Mouse (Mus musculus) forebrain, embryonic 14.5 days (tissue): Measurements from ENCODE around the gene Eps15l1. TPM values are rescaled to one million over a fixed set of nuclear protein-coding genes. Genes with fewer than 3 reads are reported as not detected.
A peak's percentile ranks its signal among the peaks of the same experiment; 100 is the strongest.

Source experiments
- ATAC-seq: fragments of 200-750 bp; cut with Nextera tagmentation; 2 replicates; pipeline ENCODE4 v1.8.0; 2017; ENCODE audit warnings: mild to moderate bottlenecking, moderate library complexity
- DNase-seq: peaks from one replicate; pipeline ENCODE4 v3.0.0-alpha.2; 2015; ENCODE audit warnings: low spot score
- H3K27ac ChIP-seq: fragments of 300-500 bp; sonication (generic); 2 replicates; pipeline ENCODE4 v1.5.1; 2014; ENCODE audit warnings: low read depth, mild to moderate bottlenecking, control low read depth, low read length, moderate library complexity
- H3K27me3 ChIP-seq: fragments of 300-500 bp; sonication (generic); replicated peaks from 2 replicates; pipeline ENCODE4 v1.6.1; 2014; ENCODE audit warnings: low read length, control low read depth, mixed read lengths; ENCODE audit not compliant: control insufficient read depth, insufficient read depth
- H3K36me3 ChIP-seq: fragments of 300-500 bp; sonication (generic); 2 replicates; pipeline ENCODE4 v1.6.1; 2014; ENCODE audit warnings: low read length, control low read depth; ENCODE audit not compliant: control insufficient read depth, insufficient read depth
- H3K4me1 ChIP-seq: fragments of 300-500 bp; sonication (generic); 2 replicates; pipeline ENCODE4 v1.6.1; 2014; ENCODE audit warnings: antibody characterized with exemption, low read length, control low read depth; ENCODE audit not compliant: control insufficient read depth, insufficient read depth
- H3K4me2 ChIP-seq: fragments of 300-500 bp; sonication (generic); 2 replicates; pipeline ENCODE4 v1.6.1; 2014; ENCODE audit warnings: mild to moderate bottlenecking, control low read depth, low read length
- H3K4me3 ChIP-seq: fragments of 300-500 bp; sonication (generic); 2 replicates; pipeline ENCODE4 v1.5.1; 2014; ENCODE audit warnings: low read depth, low read length, control low read depth
- H3K9ac ChIP-seq: fragments of 300-500 bp; sonication (generic); 2 replicates; pipeline ENCODE4 v1.6.1; 2014; ENCODE audit warnings: mild to moderate bottlenecking, low read length, control low read depth, moderate library complexity
- H3K9me3 ChIP-seq: fragments of 300-500 bp; sonication (generic); replicated peaks from 2 replicates; pipeline ENCODE4 v1.6.1; 2016; ENCODE audit warnings: low read length, control low read depth, mixed read lengths; ENCODE audit not compliant: control insufficient read depth
- WGBS: fragments of 180-500 bp; shearing (Covaris S2); extraction: QIAGEN DNeasy Blood & Tissue Kit; methylation state at CpG from one replicate; pipeline ENCODE4 v1.1.7; 2014; 5-methylcytosine and 5-hydroxymethylcytosine counted together
- polyA plus RNA-seq: library from polyadenylated mRNA; unstranded; fragments of >200 nt; fragmentation: Nextera tagmentation; extraction: Ambion mirVana; gene quantifications from 2 replicates; pipeline ENCODE4 v1.2.1, GENCODE M21; 2014

Gene Eps15l1
- polyA plus RNA-seq, 1 experiment from 2014 or later: 57.8 TPM

- ATAC-seq (peak; percentile 60), DNase-seq (peak; percentile 42)
- Histone ChIP-seq H3K4me2 (peak overlapping the region; percentile 77), H3K27ac (peak overlapping the region; percentile 77), H3K27me3 (no peaks in the 10 kb centered on the region), H3K9ac (peak overlapping the region; percentile 88), H3K9me3 (no peaks in the 10 kb centered on the region), H3K4me1 (peaks cover 16% of the 10 kb centered on the region), H3K4me3 (peak overlapping the region; percentile 80), H3K36me3 (peaks cover 4% of the 10 kb centered on the region; the same call in 1 of the 2 replicates)
- under 1% methylated on average over 59 of the region's 73 CpGs for WGBS
These were observed 494 bp downstream of the Eps15l1 start for GRCm38 (mm10) chr8:72420571-72421361.

GRCm38 (mm10) chr8:72418073-72418472, 3.2 kb downstream of the Eps15l1 start:
- no peak overlapping the region for H3K4me3 ChIP-seq
- 97% methylated on average over 4 of the region's 4 CpGs for WGBS
- no peaks in the 10 kb centered on the region for H3K27me3 ChIP-seq
- no peak overlapping the region for H3K27ac ChIP-seq
- H3K9ac ChIP-seq: no peak overlapping the region
- H3K36me3 ChIP-seq: peaks cover 15% of the 10 kb centered on the region
- ATAC-seq: no peak
- H3K4me1 ChIP-seq: peaks cover 16% of the 10 kb centered on the region
- H3K9me3 ChIP-seq: no peaks in the 10 kb centered on the region
- no peak overlapping the region for H3K4me2 ChIP-seq
- DNase-seq: no peak

DNA sequence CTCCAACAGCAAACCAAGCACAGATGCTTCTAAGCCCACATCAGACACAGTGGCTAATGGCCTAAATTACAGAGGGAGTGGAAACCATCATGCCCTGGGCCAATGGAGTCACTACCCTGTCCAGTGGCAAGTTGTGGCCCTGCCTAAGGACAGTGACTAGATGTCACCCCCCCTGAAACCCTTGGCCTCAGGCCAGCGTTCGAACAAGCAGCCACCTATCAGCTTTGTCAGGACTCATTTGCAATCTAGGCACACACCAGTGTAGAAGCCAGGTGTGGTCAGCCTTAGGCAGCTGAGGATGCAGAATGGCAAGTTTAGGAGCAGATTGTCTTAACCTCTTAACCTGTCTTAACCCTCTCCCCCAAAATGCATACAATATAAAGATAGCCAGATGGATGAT, 6.0 kb downstream of the Eps15l1 start:
- no peak overlapping the region for H3K9ac ChIP-seq
- no peak overlapping the region for H3K27ac ChIP-seq
- no peak for DNase-seq
- H3K36me3 ChIP-seq: peaks cover 27% of the 10 kb centered on the region
- WGBS: 75% methylated on average over 2 of the region's 2 CpGs
- no peak overlapping the region for H3K4me3 ChIP-seq
- H3K4me2 ChIP-seq: no peak overlapping the region
- ATAC-seq: no peak
- H3K4me1 ChIP-seq: peaks cover 16% of the 10 kb centered on the region
- no peaks in the 10 kb centered on the region for H3K27me3 ChIP-seq
- no peaks in the 10 kb centered on the region for H3K9me3 ChIP-seq

DNA sequence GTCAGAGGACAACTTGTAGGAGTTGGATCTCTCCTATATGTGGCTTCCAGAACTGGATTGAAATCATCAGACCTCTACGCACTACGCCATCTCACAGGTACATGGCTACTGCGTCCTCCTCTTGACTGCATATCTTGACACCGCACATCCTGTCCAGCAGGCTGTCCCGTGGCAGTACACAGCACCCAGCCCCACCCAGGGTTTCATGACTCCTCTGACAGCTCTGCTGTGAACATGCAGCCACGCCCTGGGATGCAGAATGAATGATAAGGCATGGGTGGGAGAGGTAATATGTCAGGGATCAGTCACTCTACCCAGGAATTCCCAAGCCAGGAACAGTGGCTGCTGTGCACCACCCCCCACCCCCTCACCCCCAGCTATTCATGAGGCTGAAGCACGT, 7.4 kb downstream of the Eps15l1 start:
- WGBS: 94% methylated on average over 7 of the region's 7 CpGs
- no peak overlapping the region for H3K27ac ChIP-seq
- ATAC-seq: no peak

GRCm38 (mm10) chr8:72409443-72409842, 11.8 kb downstream of the Eps15l1 start:
- ATAC-seq: no peak
- Histone ChIP-seq H3K9me3 (no peaks in the 10 kb centered on the region), H3K27me3 (no peaks in the 10 kb centered on the region), H3K27ac (no peak overlapping the region), H3K4me1 (no peaks in the 10 kb centered on the region), H3K4me3 (no peak overlapping the region), H3K4me2 (no peak overlapping the region), H3K36me3 (peaks cover 22% of the 10 kb centered on the region), H3K9ac (no peak overlapping the region)
- DNase-seq: no peak
- 64% methylated on average over 3 of the region's 3 CpGs for WGBS

More for the DNA sequence above, 7.4 kb downstream of the Eps15l1 start:
- Histone ChIP-seq H3K4me3 (no peak overlapping the region), H3K9me3 (no peaks in the 10 kb centered on the region), H3K4me1 (peaks cover 1% of the 10 kb centered on the region), H3K36me3 (peaks cover 25% of the 10 kb centered on the region), H3K27me3 (no peaks in the 10 kb centered on the region), H3K4me2 (no peak overlapping the region), H3K9ac (no peak overlapping the region)
- no peak for DNase-seq

GRCm38 (mm10) chr8:72407878-72408277, 13.4 kb downstream of the Eps15l1 start:
- Histone ChIP-seq H3K36me3 (peaks cover 10% of the 10 kb centered on the region; the same call in 1 of the 2 replicates), H3K27ac (no peak overlapping the region), H3K4me1 (no peaks in the 10 kb centered on the region), H3K27me3 (no peaks in the 10 kb centered on the region), H3K9me3 (no peaks in the 10 kb centered on the region), H3K4me3 (no peak overlapping the region), H3K4me2 (no peak overlapping the region), H3K9ac (no peak overlapping the region)
- 96% methylated on average over 1 of the region's 1 CpGs for WGBS
- DNase-seq: no peak
- no peak for ATAC-seq

- no peak overlapping the region for H3K4me2 ChIP-seq
- WGBS: 97% methylated on average over 3 of the region's 3 CpGs
- H3K4me3 ChIP-seq: no peak overlapping the region
- H3K27ac ChIP-seq: no peak overlapping the region
- DNase-seq (no peak), ATAC-seq (no peak)
- no peaks in the 10 kb centered on the region for H3K27me3 ChIP-seq
- H3K9me3 ChIP-seq: no peaks in the 10 kb centered on the region
- H3K4me1 ChIP-seq: no peaks in the 10 kb centered on the region
- H3K9ac ChIP-seq: no peak overlapping the region
- H3K36me3 ChIP-seq: peaks cover 20% of the 10 kb centered on the region
These were observed 18.3 kb downstream of the Eps15l1 start for GRCm38 (mm10) chr8:72402981-72403380.

- Histone ChIP-seq H3K36me3 (peaks cover 35% of the 10 kb centered on the region), H3K27me3 (no peaks in the 10 kb centered on the region), H3K4me1 (no peaks in the 10 kb centered on the region), H3K4me2 (no peak overlapping the region), H3K27ac (no peak overlapping the region), H3K9ac (no peak overlapping the region), H3K4me3 (no peak overlapping the region), H3K9me3 (no peaks in the 10 kb centered on the region)
- DNase-seq (no peak), ATAC-seq (no peak)
- 83% methylated on average over 1 of the region's 1 CpGs for WGBS
These were observed 19.9 kb downstream of the Eps15l1 start for GRCm38 (mm10) chr8:72401381-72401780.

GRCm38 (mm10) chr8:72385737-72386136, 35.5 kb downstream of the Eps15l1 start:
- Histone ChIP-seq H3K4me2 (no peak overlapping the region), H3K4me3 (no peak overlapping the region), H3K27ac (no peak overlapping the region), H3K9ac (no peak overlapping the region), H3K9me3 (no peaks in the 10 kb centered on the region), H3K4me1 (no peaks in the 10 kb centered on the region), H3K27me3 (no peaks in the 10 kb centered on the region), H3K36me3 (peaks cover 99% of the 10 kb centered on the region)
- DNase-seq (no peak), ATAC-seq (no peak)
- WGBS: 98% methylated on average over 2 of the region's 2 CpGs
